Mouse (Mus musculus): ENCODE measurements at regions not wholly inside any gene's neighbourhood (a gene's known extent, or its start where the extent isn't known, plus 50 kb on each side); places are given as distances from the start of the nearest gene placed in this dataset.

DNA sequence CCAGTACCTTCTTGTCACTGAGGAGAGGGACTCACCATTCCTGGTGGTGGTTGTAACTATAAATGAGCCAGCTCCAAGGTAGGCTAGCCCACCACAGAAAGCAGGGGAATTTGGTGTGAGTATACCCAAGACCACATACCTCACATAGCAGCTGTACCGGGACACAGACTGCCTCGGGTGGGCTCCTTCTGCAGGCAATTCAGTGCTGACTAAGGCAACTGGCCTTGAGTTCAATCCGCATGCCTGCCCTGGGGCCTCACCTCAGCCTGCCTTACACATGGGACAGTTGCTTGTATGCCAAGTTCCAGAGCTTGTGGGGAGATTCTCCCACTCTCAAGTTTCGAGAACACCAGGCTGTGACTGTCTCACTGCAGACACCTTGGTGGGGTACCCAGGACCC lies 153.6 kb downstream of the Gm26897 start:
- TF ChIP-seq POLR2A (IDR thresholded peaks at IDR 0.05; ENCODE audit: low read depth, low read length) (no peak), CTCF (conservative IDR thresholded peaks at IDR 0.05; ENCODE audit: insufficient read depth, insufficient read length, low read depth, low read length) (no peak)

All from kidney, adult 2 months (tissue).